Mouse (Mus musculus) thymus, adult 2 months (tissue): ENCODE data around the gene Ube2l3.

Source experiments
- CTCF ChIP-seq: fragments of 200-500 bp; IDR thresholded peaks from 2 replicates; pipeline ENCODE4 v1.5.1; 2012; ENCODE audit warnings: mild to moderate bottlenecking, control low read depth, low read length, moderate library complexity, borderline replicate concordance; ENCODE audit not compliant: control insufficient read depth, poor library complexity, insufficient read depth; ENCODE audit errors: extremely low read depth
- POLR2A ChIP-seq: fragments of 200-500 bp; IDR thresholded peaks from 2 replicates; pipeline ENCODE4 v1.6.1; 2012; ENCODE audit warnings: mild to moderate bottlenecking, low read length, control low read depth, moderate library complexity; ENCODE audit not compliant: control insufficient read depth, poor library complexity, insufficient read depth; ENCODE audit errors: extremely low read depth

DNA sequence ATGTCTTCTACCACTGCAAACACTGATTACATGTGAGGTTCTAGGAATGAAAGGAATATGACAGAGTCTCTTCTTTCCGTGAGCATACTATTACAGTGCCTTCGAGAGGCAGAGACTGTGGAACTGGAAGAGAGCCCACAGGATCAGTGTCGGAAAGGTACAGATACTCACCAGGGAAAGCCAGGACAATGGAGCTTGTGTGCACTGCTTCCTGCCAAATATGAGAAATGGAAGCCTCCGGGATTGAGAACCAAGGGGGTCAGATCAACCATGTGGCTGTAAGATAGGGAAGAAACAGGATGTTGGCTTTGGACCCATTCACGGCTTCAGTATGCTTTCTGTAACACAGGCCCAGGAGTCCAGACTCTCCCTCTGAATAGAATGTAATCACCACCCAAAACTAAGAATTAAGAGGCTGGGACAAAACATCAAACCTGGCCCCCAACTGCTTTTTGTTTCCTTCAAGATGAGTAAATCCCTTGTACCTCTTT lies 85.1 kb downstream of the Ube2l3 start:
- no peak for TF ChIP-seq POLR2A
- TF ChIP-seq CTCF: no peak
